25 mouse cellular contexts compared by ENCODE assay signal in the genomic region with DNA sequence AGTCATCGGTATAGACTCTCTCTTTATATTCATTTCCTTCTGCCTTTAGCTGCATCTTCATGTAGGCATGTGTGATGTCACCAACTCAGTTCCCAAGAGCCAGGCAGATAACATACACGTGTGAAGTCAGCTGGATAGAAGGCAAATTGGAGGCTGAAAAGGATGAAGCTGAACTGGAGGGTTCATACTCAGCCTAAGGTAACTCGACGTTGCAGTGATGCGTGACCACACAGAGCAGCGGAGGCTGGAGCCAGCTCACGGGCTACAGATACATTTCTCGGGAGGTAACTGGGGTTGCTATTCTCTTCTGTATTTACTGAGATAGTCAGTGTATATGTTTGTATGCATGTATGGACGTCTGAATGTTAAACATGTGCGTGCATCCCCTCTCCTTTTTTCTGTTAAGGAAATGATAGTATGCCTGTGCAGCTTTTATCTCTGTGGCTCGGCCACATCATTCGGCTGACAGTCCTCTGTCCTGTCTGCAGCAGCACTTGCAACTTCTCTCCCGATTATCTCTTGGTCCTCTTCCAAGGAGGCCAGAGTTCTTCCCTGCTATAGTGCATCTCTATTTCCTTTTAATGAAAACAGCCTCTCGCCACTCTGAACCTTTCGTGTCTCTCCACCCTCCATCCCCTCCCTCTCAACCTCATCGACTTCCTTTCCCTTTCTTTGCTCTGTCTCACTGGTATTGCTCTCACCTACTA. TPM values are rescaled to one million over a fixed set of nuclear protein-coding genes. Genes with fewer than 3 reads are reported as not detected.
DNase-seq lines count a peak whose midpoint lies in the region; ATAC-seq and TF ChIP-seq lines count a peak whose summit lies in the region.
"Had no signal": no experiment of that assay in that cellular context is flagged by ENCODE, and none has a peak within 500 bp of the region (broad histone marks: within the 10 kb centered on the region; RNA-seq: fewer than 3 reads in every experiment).

No protein-coding gene starts in this region.

- in situ Hi-C loops in CH12.LX (cut with MboI; ENCODE audit: low pct_ligation_motif_present, low pct_unique_long_range_greater_than_20kb, low sequenced_read_pairs): no loop called here

- H3K36me3 ChIP-seq in heart, embryonic 13.5 days: no peaks in the 10 kb centered on the region
- H3K36me3 ChIP-seq in liver, adult 2 months (ENCODE audit: control insufficient read depth, insufficient read depth, low read length): no peaks in the 10 kb centered on the region
- H3K36me3 ChIP-seq in liver, embryonic 11.5 days (ENCODE audit: control insufficient read depth, insufficient read depth, low read length): no peaks in the 10 kb centered on the region
- H3K36me3 ChIP-seq in CH12.LX (replicated peaks in 1 of 2; ENCODE audit: control insufficient read depth in 1 of 2, insufficient read depth in 1 of 2, low read length in 1 of 2): no peaks in the 10 kb centered on the region
- no peaks in the 10 kb centered on the region for H3K36me3 ChIP-seq in hindbrain, embryonic 15.5 days
- H3K36me3 ChIP-seq: embryonic facial prominence, embryonic 10.5 days; forebrain, embryonic 10.5 days; limb, embryonic 15.5 days; midbrain, embryonic 15.5 days had no signal

- intact Hi-C loops in left cerebral cortex, postnatal 36 days (cut with DNase I): no loop called here

- ATAC-seq in heart, embryonic 13.5 days (ENCODE audit: extremely low read depth, insufficient number of reproducible peaks, low FRiP score, low TSS enrichment): no peak
- ATAC-seq in liver, embryonic 11.5 days (replicated peaks; ENCODE audit: low FRiP score): no peak
- peak; percentile 52 for ATAC-seq in hindbrain, embryonic 15.5 days (ENCODE audit: low FRiP score, low read depth)
- ATAC-seq: CD4-positive, CD25-positive, alpha-beta regulatory T cell, adult 4 months; forebrain, embryonic 16.5 days; inflammation-experienced regulatory T-cells, adult 6 months; lung, postnatal 0 days; midbrain, embryonic 15.5 days had no signal

- no peak overlapping the region for H3K4me3 ChIP-seq in heart, embryonic 13.5 days
- no peak overlapping the region for H3K4me3 ChIP-seq in liver, adult 2 months (ENCODE audit: insufficient read depth, low read depth, low read length)
- H3K4me3 ChIP-seq in liver, embryonic 11.5 days (ENCODE audit: low read depth, low read length): no peak overlapping the region
- H3K4me3 ChIP-seq in CH12.LX (replicated peaks in 1 of 3; ENCODE audit: low read depth in 2 of 3, low read length in 2 of 3, poor library complexity in 1 of 3): no peak overlapping the region
- no peak overlapping the region for H3K4me3 ChIP-seq in hindbrain, embryonic 15.5 days
- H3K4me3 ChIP-seq: embryonic facial prominence, embryonic 10.5 days; forebrain, embryonic 10.5 days; left cerebral cortex, adult 2 months; limb, embryonic 15.5 days; midbrain, embryonic 15.5 days had no signal

- dilution Hi-C loops in CH12.LX (cut with MboI; ENCODE audit: extremely low pct_ligation_motif_present, extremely low pct_unique_long_range_greater_than_20kb, low sequenced_read_pairs): no loop called here

- no peak overlapping the region for H3K9ac ChIP-seq in heart, embryonic 13.5 days
- no peak overlapping the region for H3K9ac ChIP-seq in liver, adult 2 months (ENCODE audit: low read depth, low read length)
- H3K9ac ChIP-seq in liver, embryonic 11.5 days (ENCODE audit: low read depth, low read length): no peak overlapping the region
- no peak overlapping the region for H3K9ac ChIP-seq in CH12.LX (ENCODE audit: insufficient read depth, low read depth)
- H3K9ac ChIP-seq in hindbrain, embryonic 15.5 days: no peak overlapping the region
- H3K9ac ChIP-seq: limb, embryonic 15.5 days; midbrain, embryonic 15.5 days had no signal

- H3K4me1 ChIP-seq in heart, embryonic 13.5 days: peaks cover 60% of the 10 kb centered on the region
- H3K4me1 ChIP-seq in liver, adult 2 months (ENCODE audit: control insufficient read depth, insufficient read depth, low read length): no peaks in the 10 kb centered on the region; the same call in 1 of the 2 replicates
- no peaks in the 10 kb centered on the region; the same call in 1 of the 2 replicates for H3K4me1 ChIP-seq in liver, embryonic 11.5 days (replicated peaks; ENCODE audit: control insufficient read depth, insufficient read depth, low read length)
- peaks cover 0 to 2% of the 10 kb centered on the region in 2 experiments; a peak in 1 of 4 replicates for H3K4me1 ChIP-seq in CH12.LX (ENCODE audit: control insufficient read depth in 1 of 2, insufficient read depth in 2 of 2)
- H3K4me1 ChIP-seq in hindbrain, embryonic 15.5 days (replicated peaks): peaks cover 26% of the 10 kb centered on the region
- H3K4me1 ChIP-seq: limb, embryonic 15.5 days had no signal

- 0 out of 2 replicates have a peak overlapping the region, but pooled peaks have one; percentile 32 for H3K27ac ChIP-seq in heart, embryonic 13.5 days (replicated peaks)
- no peak overlapping the region for H3K27ac ChIP-seq in liver, adult 2 months (replicated peaks; ENCODE audit: insufficient read depth, low read depth, low read length)
- H3K27ac ChIP-seq in liver, embryonic 11.5 days (ENCODE audit: low read depth, low read length): no peak overlapping the region
- no peak overlapping the region for H3K27ac ChIP-seq in CH12.LX (ENCODE audit: insufficient read depth, low read depth)
- no peak overlapping the region; the same call in 1 of the 2 replicates for H3K27ac ChIP-seq in hindbrain, embryonic 15.5 days (replicated peaks)
- H3K27ac ChIP-seq: embryonic facial prominence, embryonic 10.5 days; forebrain, embryonic 10.5 days; kidney, postnatal 0 days; left cerebral cortex, adult 2 months; limb, embryonic 15.5 days; midbrain, embryonic 15.5 days had no signal

- 40% methylated on average over 16 of the region's 16 CpGs for WGBS in heart, embryonic 13.5 days
- 62% methylated on average over 16 of the region's 16 CpGs for WGBS in liver, adult 2 months
- 66% methylated on average over 16 of the region's 16 CpGs for WGBS in liver, embryonic 11.5 days
- WGBS in hindbrain, embryonic 15.5 days: 44% methylated on average over 16 of the region's 16 CpGs

- TF ChIP-seq RAD21 in CH12.LX (IDR thresholded peaks at IDR 0.05; ENCODE audit: low read depth, low read length): no peak

- no peak for TF ChIP-seq EP300 in CH12.LX (IDR thresholded peaks at IDR 0.05; ENCODE audit: low read length)

- peak overlapping the region; percentile 26 for H3K4me2 ChIP-seq in heart, embryonic 13.5 days
- H3K4me2 ChIP-seq in liver, embryonic 11.5 days: no peak overlapping the region
- H3K4me2 ChIP-seq in CH12.LX (ENCODE audit: insufficient read depth, low read depth, poor library complexity, severe bottlenecking): peak overlapping the region; percentile 22; the same call in 1 of the 2 replicates
- peak overlapping the region; percentile 17; the same call in 1 of the 2 replicates for H3K4me2 ChIP-seq in hindbrain, embryonic 15.5 days
- H3K4me2 ChIP-seq: limb, embryonic 15.5 days; midbrain, embryonic 15.5 days had no signal

- no peak for TF ChIP-seq POLR2A in liver, adult 2 months (IDR thresholded peaks at IDR 0.05; ENCODE audit: extremely low read depth, insufficient read depth, low read length)
- no peak for TF ChIP-seq POLR2A in CH12.LX (IDR thresholded peaks at IDR 0.05; ENCODE audit: low read depth, low read length)

- no peak for DNase-seq in heart, postnatal 4 days
- peak; percentile 34 for DNase-seq in liver, adult 2 months (ENCODE audit: extremely low read depth, low read depth, low spot score)
- DNase-seq in liver, embryonic 11.5 days (ENCODE audit: low spot score): no peak
- DNase-seq in CH12.LX (ENCODE audit: extremely low read depth): no peak
- DNase-seq in left cerebral cortex, postnatal 36 days (ENCODE audit: low spot score in 2 of 2): no peak
- DNase-seq: adrenal gland, adult 2 months; cerebellum, adult 11 months; cerebellum, postnatal 10 days; gastrocnemius, postnatal 10 days; kidney, adult 2 months; left cerebral cortex, postnatal 4 days; right cerebral cortex, postnatal 14 days had no signal

- no peaks in the 10 kb centered on the region for H3K27me3 ChIP-seq in heart, embryonic 13.5 days (replicated peaks)
- H3K27me3 ChIP-seq in liver, adult 2 months (ENCODE audit: control insufficient read depth, insufficient read depth, low read length): no peaks in the 10 kb centered on the region
- no peaks in the 10 kb centered on the region for H3K27me3 ChIP-seq in liver, embryonic 11.5 days (replicated peaks; ENCODE audit: control insufficient read depth, insufficient read depth, low read length)
- H3K27me3 ChIP-seq in CH12.LX (replicated peaks): no peaks in the 10 kb centered on the region
- no peaks in the 10 kb centered on the region for H3K27me3 ChIP-seq in hindbrain, embryonic 15.5 days
- H3K27me3 ChIP-seq: midbrain, embryonic 15.5 days had no signal

- TF ChIP-seq CTCF in liver, adult 2 months (IDR thresholded peaks at IDR 0.05; ENCODE audit: low read depth, low read length): no peak
- no peak for TF ChIP-seq CTCF in CH12.LX (conservative IDR thresholded peaks at IDR 0.05 in 1 of 2, IDR thresholded peaks at IDR 0.05 in 1 of 2; ENCODE audit: low read depth in 2 of 2, low read length in 2 of 2)

- H3K79me2 ChIP-seq in liver, adult 2 months (ENCODE audit: control insufficient read depth, insufficient read depth, low read length): no peaks in the 10 kb centered on the region
- no peaks in the 10 kb centered on the region for H3K79me2 ChIP-seq in CH12.LX (replicated peaks; ENCODE audit: control insufficient read depth, extremely low read depth, insufficient read depth, poor library complexity, severe bottlenecking)

- no peaks in the 10 kb centered on the region for H3K9me3 ChIP-seq in heart, embryonic 13.5 days
- no peaks in the 10 kb centered on the region for H3K9me3 ChIP-seq in liver, embryonic 11.5 days (ENCODE audit: control insufficient read depth, low read length)
- H3K9me3 ChIP-seq in CH12.LX (replicated peaks; ENCODE audit: low read length): no peaks in the 10 kb centered on the region
- H3K9me3 ChIP-seq in hindbrain, embryonic 15.5 days: no peaks in the 10 kb centered on the region
- H3K9me3 ChIP-seq: embryonic facial prominence, embryonic 10.5 days; forebrain, embryonic 10.5 days; limb, embryonic 15.5 days; midbrain, embryonic 15.5 days had no signal

TF ChIP-seq in CH12.LX, 34 proteins besides CTCF, POLR2A, EP300 and RAD21 (continues in another document):
- TF ChIP-seq GABPA (IDR thresholded peaks at IDR 0.05; ENCODE audit: insufficient replicate concordance, low read depth, low read length): no peak
- TF ChIP-seq ZKSCAN1 (IDR thresholded peaks at IDR 0.05; ENCODE audit: borderline replicate concordance, low read depth, low read length): no peak

RNA-seq across cellular contexts. Expression of gene Dact1, which starts 29.6 kb away (rescaled TPM):
- 8.6 and 9.7 TPM in 2 replicates for polyA plus RNA-seq in heart, embryonic 13.5 days (2015; fragmentation: Nextera tagmentation; extraction: Ambion mirVana)
- total RNA-seq in heart, postnatal 4 days (2021): 10 to 100 TPM; 19.0 to 23.1 TPM
- total RNA-seq in liver, adult 2 months (2014; rRNA removed): 1.7 and 2.1 TPM in 2 replicates
- 0.98 and 1.4 TPM in 2 replicates for polyA plus RNA-seq in liver, adult 2 months (2012; rRNA removed)
- polyA plus RNA-seq in liver, embryonic 11.5 days (2014; fragmentation: Nextera tagmentation; extraction: Ambion mirVana): 6.3 and 7.3 TPM in 2 replicates
- total RNA-seq in CH12.LX (2012; rRNA removed): 2.3 and 4.6 TPM in 2 replicates
- total RNA-seq in CH12.LX (2014; rRNA removed): 2.5 and 2.7 TPM in 2 replicates
- 3.3 and 3.7 TPM in 2 replicates for polyA plus RNA-seq in CH12.LX (2012; ENCODE audit: insufficient read length, low read depth)
- 27.7 and 31.1 TPM in 2 replicates for polyA plus RNA-seq in hindbrain, embryonic 15.5 days (2015; fragmentation: Nextera tagmentation; extraction: Ambion mirVana)
- total RNA-seq in left cerebral cortex, postnatal 36 days (2021): 1 to 10 TPM; 9.2 to 9.8 TPM
- total RNA-seq: neutrophil, adult 5-6 weeks had no signal
- polyA plus RNA-seq: CD4-positive, CD25-positive, alpha-beta regulatory T cell, adult 4 months; inflammation-experienced regulatory T-cells, adult 6 months had no signal
